Comparison of ENCODE assay signal across 24 mouse cellular contexts in genomic region chr3:79293023-79293422, GRCm38 (mm10). TPM values are rescaled to one million over a fixed set of nuclear protein-coding genes. Genes with fewer than 3 reads are reported as not detected.
"Had no signal": no experiment of that assay in that cellular context is flagged by ENCODE, and none has a peak within 500 bp of the region (broad histone marks: within the 10 kb centered on the region; RNA-seq: fewer than 3 reads in every experiment).

No protein-coding gene starts in this region.

- DNase-seq: midbrain, embryonic 14.5 days; retina, postnatal 1 day; right cerebral cortex, adult 18-20 months; right cerebral cortex, postnatal 25 days; right cerebral cortex, postnatal 4 days; spleen, adult 18-20 months; thymus, adult 18-20 months; thymus, postnatal 14 days; thymus, postnatal 36 days had no signal

- H3K27ac ChIP-seq: liver, embryonic 12.5 days; liver, embryonic 14.5 days; midbrain, embryonic 10.5 days; midbrain, embryonic 12.5 days; neural tube, embryonic 13.5 days; neural tube, embryonic 15.5 days had no signal

- H3K4me2 ChIP-seq: liver, embryonic 12.5 days; midbrain, embryonic 12.5 days; neural tube, embryonic 13.5 days; neural tube, embryonic 15.5 days had no signal

- ATAC-seq: liver, embryonic 12.5 days; midbrain, embryonic 16.5 days had no signal

- H3K36me3 ChIP-seq: liver, embryonic 12.5 days; midbrain, embryonic 10.5 days; midbrain, embryonic 12.5 days; neural tube, embryonic 13.5 days; neural tube, embryonic 15.5 days had no signal

- H3K9ac ChIP-seq: liver, embryonic 12.5 days; liver, embryonic 14.5 days; midbrain, embryonic 12.5 days; neural tube, embryonic 13.5 days; neural tube, embryonic 15.5 days had no signal

- H3K9me3 ChIP-seq: liver, embryonic 12.5 days; midbrain, embryonic 10.5 days; midbrain, embryonic 12.5 days; neural tube, embryonic 13.5 days; neural tube, embryonic 15.5 days had no signal

- H3K4me3 ChIP-seq: liver, embryonic 12.5 days; midbrain, embryonic 10.5 days; midbrain, embryonic 12.5 days; myocyte; neural tube, embryonic 13.5 days; neural tube, embryonic 15.5 days had no signal

- H3K4me1 ChIP-seq: liver, embryonic 12.5 days; midbrain, embryonic 10.5 days; midbrain, embryonic 12.5 days had no signal

RNA-seq across cellular contexts. Expression of gene Gm17359, which starts 43.4 kb away (rescaled TPM):
- total RNA-seq: megakaryocyte, adult 5-6 weeks; megakaryocyte-erythroid progenitor cell, adult 5-6 weeks had no signal
- polyA plus RNA-seq: liver, embryonic 12.5 days; liver, embryonic 14.5 days; liver, embryonic 16.5 days; midbrain, embryonic 12.5 days; midbrain, embryonic 16.5 days; myocyte; neural tube, embryonic 13.5 days; neural tube, embryonic 15.5 days; small intestine, adult 2 months; stomach, embryonic 14.5 days; stomach, embryonic 16.5 days; thymus, postnatal 0 days had no signal
